Mouse (Mus musculus): Measurements from ENCODE around the gene 2900026A02Rik.

2900026A02Rik gene

DNA sequence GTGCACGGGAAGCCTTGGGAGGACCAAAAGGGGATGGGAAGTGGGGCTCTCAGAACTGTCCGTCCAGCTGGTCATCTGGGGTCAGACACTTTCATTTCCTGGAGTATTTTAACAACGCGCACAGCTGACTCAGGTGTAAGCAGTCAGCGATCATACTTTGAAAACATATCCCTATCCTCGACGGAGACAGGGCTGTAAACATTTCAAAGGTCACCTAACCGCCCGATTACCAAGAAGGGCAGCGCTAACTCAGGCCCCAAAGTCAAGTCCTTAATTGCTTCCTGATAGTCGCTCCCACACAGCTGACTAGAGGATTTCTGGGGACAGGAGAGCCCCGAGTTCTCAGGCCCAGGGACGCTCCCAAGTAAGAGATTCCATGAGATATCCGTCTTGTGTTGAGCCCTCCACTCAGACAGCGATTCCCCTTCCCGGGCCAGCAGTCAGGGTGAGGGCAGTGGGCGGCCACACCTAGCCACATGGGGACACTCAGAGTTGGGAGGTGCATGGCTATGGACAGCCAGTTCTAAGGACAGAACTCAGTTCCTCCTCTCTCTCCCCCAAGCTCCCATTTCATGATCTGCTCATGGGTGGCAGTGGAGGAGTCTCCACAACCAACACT, 2.3 kb downstream of the 2900026A02Rik start:
- Histone ChIP-seq H3K27me3 (ENCODE audit: control insufficient read depth, insufficient read depth, low read length, poor library complexity, severe bottlenecking) (no peaks in the 10 kb centered on the region), H3K36me3 (ENCODE audit: control insufficient read depth, insufficient read depth, low read length, poor library complexity, severe bottlenecking) (no peaks in the 10 kb centered on the region)
- no peak for DNase-seq (ENCODE audit: low read depth, low spot score)

- no peak for DNase-seq (ENCODE audit: low read depth, low spot score)
- no peaks in the 10 kb centered on the region for H3K27me3 ChIP-seq (ENCODE audit: control insufficient read depth, insufficient read depth, low read length, poor library complexity, severe bottlenecking)
- no peaks in the 10 kb centered on the region for H3K36me3 ChIP-seq (ENCODE audit: control insufficient read depth, insufficient read depth, low read length, poor library complexity, severe bottlenecking)
These were observed 4.0 kb downstream of the 2900026A02Rik start for GRCm38 (mm10) chr5:113217076-113217475.

- H3K36me3 ChIP-seq (ENCODE audit: control insufficient read depth, insufficient read depth, low read length, poor library complexity, severe bottlenecking): no peaks in the 10 kb centered on the region
- no peaks in the 10 kb centered on the region for H3K27me3 ChIP-seq (ENCODE audit: control insufficient read depth, insufficient read depth, low read length, poor library complexity, severe bottlenecking)
- no peak for DNase-seq (ENCODE audit: low read depth, low spot score)
These were observed 4.6 kb downstream of the 2900026A02Rik start for GRCm38 (mm10) chr5:113216328-113216960.

- Histone ChIP-seq H3K36me3 (ENCODE audit: control insufficient read depth, insufficient read depth, low read length, poor library complexity, severe bottlenecking) (no peaks in the 10 kb centered on the region), H3K27me3 (ENCODE audit: control insufficient read depth, insufficient read depth, low read length, poor library complexity, severe bottlenecking) (no peaks in the 10 kb centered on the region)
- no peak for DNase-seq (ENCODE audit: low read depth, low spot score)
These were observed 5.4 kb downstream of the 2900026A02Rik start for GRCm38 (mm10) chr5:113215610-113216011.

DNA sequence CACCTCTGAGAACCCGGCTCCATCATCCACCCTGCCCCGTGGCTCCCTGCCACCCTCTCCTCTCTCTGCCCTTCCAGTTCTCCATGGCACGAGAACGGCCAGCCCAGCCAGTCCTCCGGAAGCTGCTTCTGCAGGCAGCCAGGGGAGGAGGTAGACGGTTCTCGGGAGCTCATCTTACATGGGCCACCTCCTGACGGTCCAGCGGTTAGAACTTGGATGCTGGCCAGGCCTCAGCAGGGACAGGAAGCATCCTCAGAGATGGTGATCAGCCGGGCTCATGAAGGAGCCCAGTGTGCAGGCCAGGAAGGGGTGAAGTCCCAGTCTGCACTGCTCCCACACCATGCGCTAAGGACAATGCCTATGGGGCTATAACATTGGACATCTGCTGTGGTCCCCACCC, 6.6 kb downstream of the 2900026A02Rik start:
- DNase-seq (ENCODE audit: low read depth, low spot score): no peak
- Histone ChIP-seq H3K36me3 (ENCODE audit: control insufficient read depth, insufficient read depth, low read length, poor library complexity, severe bottlenecking) (no peaks in the 10 kb centered on the region), H3K27me3 (ENCODE audit: control insufficient read depth, insufficient read depth, low read length, poor library complexity, severe bottlenecking) (no peaks in the 10 kb centered on the region)

- no peak for DNase-seq (ENCODE audit: low read depth, low spot score)
- no peaks in the 10 kb centered on the region for H3K36me3 ChIP-seq (ENCODE audit: control insufficient read depth, insufficient read depth, low read length, poor library complexity, severe bottlenecking)
These were observed 7.0 kb downstream of the 2900026A02Rik start for GRCm38 (mm10) chr5:113214041-113214440.

GRCm38 (mm10) chr5:113212156-113212835, 8.7 kb downstream of the 2900026A02Rik start:
- H3K27me3 ChIP-seq (ENCODE audit: control insufficient read depth, insufficient read depth, low read length, poor library complexity, severe bottlenecking): no peaks in the 10 kb centered on the region
- no peak for DNase-seq (ENCODE audit: low read depth, low spot score)
- no peaks in the 10 kb centered on the region for H3K36me3 ChIP-seq (ENCODE audit: control insufficient read depth, insufficient read depth, low read length, poor library complexity, severe bottlenecking)

More at GRCm38 (mm10) chr5:113214041-113214440, 7.0 kb downstream of the 2900026A02Rik start:
- H3K27me3 ChIP-seq (ENCODE audit: control insufficient read depth, insufficient read depth, low read length, poor library complexity, severe bottlenecking): no peaks in the 10 kb centered on the region

DNA sequence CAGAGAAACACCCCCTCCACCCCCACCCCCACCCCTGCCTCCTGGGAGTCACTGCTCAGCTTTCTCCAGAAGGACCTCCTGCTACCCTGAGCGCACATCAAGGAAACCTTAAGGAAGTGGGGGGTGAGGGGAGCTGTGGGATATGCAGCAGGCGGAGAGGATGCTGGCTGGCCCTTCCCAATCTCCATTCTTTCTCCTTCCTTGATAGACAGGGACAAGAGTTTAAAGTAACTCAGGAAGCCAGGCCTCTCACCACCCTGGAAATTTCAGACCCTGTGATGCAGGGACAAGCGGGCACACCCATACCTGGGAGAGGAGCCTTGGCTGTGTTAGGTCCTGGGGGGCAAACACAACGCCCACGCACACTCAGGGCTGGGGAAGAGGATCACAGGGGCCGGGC, 10.7 kb downstream of the 2900026A02Rik start:
- Histone ChIP-seq H3K36me3 (ENCODE audit: control insufficient read depth, insufficient read depth, low read length, poor library complexity, severe bottlenecking) (no peaks in the 10 kb centered on the region), H3K27me3 (ENCODE audit: control insufficient read depth, insufficient read depth, low read length, poor library complexity, severe bottlenecking) (no peaks in the 10 kb centered on the region)
- no peak for DNase-seq (ENCODE audit: low read depth, low spot score)

DNA sequence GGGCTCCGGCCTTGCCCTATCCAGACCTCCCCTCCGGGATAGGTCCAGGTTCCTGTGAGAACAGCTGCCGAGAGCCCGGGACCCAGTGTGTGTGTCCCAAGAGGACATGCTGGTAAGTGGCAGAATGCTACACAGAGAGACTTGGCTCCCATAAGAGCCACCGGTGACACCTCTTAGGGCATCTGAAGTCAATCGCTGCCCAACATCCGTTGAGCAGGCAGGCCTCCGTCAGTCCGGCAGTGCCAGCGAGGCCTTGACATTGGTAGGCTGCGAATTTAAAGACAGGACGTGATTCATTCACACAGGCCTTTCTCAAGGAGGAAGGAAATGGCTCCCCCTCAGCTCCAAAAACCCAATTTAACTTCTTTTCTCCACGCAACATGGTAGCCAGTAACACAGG, 11.1 kb downstream of the 2900026A02Rik start:
- H3K27me3 ChIP-seq (ENCODE audit: control insufficient read depth, insufficient read depth, low read length, poor library complexity, severe bottlenecking): no peaks in the 10 kb centered on the region
- DNase-seq (ENCODE audit: low read depth, low spot score): no peak
- no peaks in the 10 kb centered on the region for H3K36me3 ChIP-seq (ENCODE audit: control insufficient read depth, insufficient read depth, low read length, poor library complexity, severe bottlenecking)

- H3K27me3 ChIP-seq (ENCODE audit: control insufficient read depth, insufficient read depth, low read length, poor library complexity, severe bottlenecking): no peaks in the 10 kb centered on the region
- DNase-seq (ENCODE audit: low read depth, low spot score): no peak
- no peaks in the 10 kb centered on the region for H3K36me3 ChIP-seq (ENCODE audit: control insufficient read depth, insufficient read depth, low read length, poor library complexity, severe bottlenecking)
These were observed 11.7 kb downstream of the 2900026A02Rik start for GRCm38 (mm10) chr5:113209401-113209750.

GRCm38 (mm10) chr5:113208622-113209400, 12.2 kb downstream of the 2900026A02Rik start:
- Histone ChIP-seq H3K36me3 (ENCODE audit: control insufficient read depth, insufficient read depth, low read length, poor library complexity, severe bottlenecking) (no peaks in the 10 kb centered on the region), H3K27me3 (ENCODE audit: control insufficient read depth, insufficient read depth, low read length, poor library complexity, severe bottlenecking) (no peaks in the 10 kb centered on the region)
- DNase-seq (ENCODE audit: low read depth, low spot score): no peak

DNA sequence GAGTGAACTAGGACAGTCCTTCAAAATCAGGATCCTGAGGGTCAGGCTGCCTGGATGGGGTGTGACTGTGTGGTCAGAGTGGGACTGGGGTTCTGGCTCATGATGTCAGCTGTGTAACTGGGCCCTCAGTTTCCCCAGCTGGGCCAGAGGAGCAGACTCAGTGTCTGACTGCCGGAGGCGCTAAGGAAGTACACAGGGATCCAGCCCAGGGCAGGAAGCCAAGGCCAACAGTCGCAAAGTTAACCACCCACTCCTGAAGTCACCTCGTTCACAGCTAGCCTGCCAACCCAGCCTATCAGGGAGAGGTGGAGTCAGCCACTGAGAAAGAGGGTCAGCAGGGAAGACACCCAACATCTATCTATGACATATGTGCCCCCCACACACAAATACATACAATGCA, 13.0 kb downstream of the 2900026A02Rik start:
- Histone ChIP-seq H3K36me3 (ENCODE audit: control insufficient read depth, insufficient read depth, low read length, poor library complexity, severe bottlenecking) (no peaks in the 10 kb centered on the region), H3K27me3 (ENCODE audit: control insufficient read depth, insufficient read depth, low read length, poor library complexity, severe bottlenecking) (no peaks in the 10 kb centered on the region)
- no peak for DNase-seq (ENCODE audit: low read depth, low spot score)

GRCm38 (mm10) chr5:113206670-113207352, 14.2 kb downstream of the 2900026A02Rik start:
- DNase-seq (ENCODE audit: low read depth, low spot score): no peak
- no peaks in the 10 kb centered on the region for H3K27me3 ChIP-seq (ENCODE audit: control insufficient read depth, insufficient read depth, low read length, poor library complexity, severe bottlenecking)
- no peaks in the 10 kb centered on the region for H3K36me3 ChIP-seq (ENCODE audit: control insufficient read depth, insufficient read depth, low read length, poor library complexity, severe bottlenecking)

DNA sequence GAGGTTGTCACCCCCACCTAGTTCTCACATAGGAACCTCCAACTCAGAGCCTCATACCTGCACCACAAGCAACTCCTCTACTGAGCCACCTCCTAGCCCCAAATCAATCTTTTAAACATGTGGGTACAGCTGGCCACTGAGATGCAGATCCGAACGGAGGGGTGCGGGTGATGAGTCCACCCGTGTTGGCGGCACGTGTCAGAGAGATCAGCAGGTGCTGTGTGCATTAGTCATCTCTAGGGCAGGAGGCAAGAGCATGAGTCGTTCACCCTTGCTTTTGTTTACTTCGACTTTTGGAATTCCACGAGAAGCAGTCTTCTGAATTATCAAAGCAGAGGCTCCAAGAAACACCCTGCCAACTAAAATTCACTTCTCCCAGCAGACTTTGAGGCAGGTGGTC, 16.8 kb downstream of the 2900026A02Rik start:
- no peaks in the 10 kb centered on the region for H3K36me3 ChIP-seq (ENCODE audit: control insufficient read depth, insufficient read depth, low read length, poor library complexity, severe bottlenecking)
- no peaks in the 10 kb centered on the region; the same call in 1 of the 2 replicates for H3K27me3 ChIP-seq (ENCODE audit: control insufficient read depth, insufficient read depth, low read length, poor library complexity, severe bottlenecking)
- DNase-seq (ENCODE audit: low read depth, low spot score): no peak
